Mouse (Mus musculus): ENCODE data around the gene Cdk14. TPM values are rescaled to one million over a fixed set of nuclear protein-coding genes. Genes with fewer than 3 reads are reported as not detected.
A peak's percentile ranks its signal among the peaks of the same experiment; 100 is the strongest.

The Cdk14 gene
- 6.9 and 8.2 TPM in 2 replicates for polyA plus RNA-seq (2012; rRNA removed)

GRCm38 (mm10) chr5:5419992-5420455, at the start of gene Cdk14:
Cdk14 (minus strand) TSS chr5:5420312.
- DNase-seq (ENCODE audit: low spot score) = no peak

- DNase-seq (ENCODE audit: low spot score) = no peak
Observed at GRCm38 (mm10) chr5:5465256-5465655, 45.1 kb upstream of the Cdk14 start.

GRCm38 (mm10) chr5:5431746-5432438, 11.8 kb upstream of the Cdk14 start:
- no peak for DNase-seq (ENCODE audit: low spot score)

- no peak for DNase-seq (ENCODE audit: low spot score)
Observed at GRCm38 (mm10) chr5:5423723-5424171, 3.6 kb upstream of the Cdk14 start.

GRCm38 (mm10) chr5:5423081-5423480, 3.0 kb upstream of the Cdk14 start:
- no peak for DNase-seq (ENCODE audit: low spot score)

- no peak for DNase-seq (ENCODE audit: low spot score)
Observed at GRCm38 (mm10) chr5:5421439-5421838, 1.3 kb upstream of the Cdk14 start.

GRCm38 (mm10) chr5:5419253-5419652, 859 bp downstream of the Cdk14 start:
- no peak for DNase-seq (ENCODE audit: low spot score)

- no peak for DNase-seq (ENCODE audit: low spot score)
Observed at GRCm38 (mm10) chr5:5414835-5415234, 5.3 kb downstream of the Cdk14 start.

GRCm38 (mm10) chr5:5411886-5412285, 8.2 kb downstream of the Cdk14 start:
- DNase-seq (ENCODE audit: low spot score) = no peak

GRCm38 (mm10) chr5:5401986-5402385, 18.1 kb downstream of the Cdk14 start:
- no peak for DNase-seq (ENCODE audit: low spot score)

- no peak for DNase-seq (ENCODE audit: low spot score)
Observed at GRCm38 (mm10) chr5:5392786-5393185, 27.3 kb downstream of the Cdk14 start.

- no peak for DNase-seq (ENCODE audit: low spot score)
Observed at GRCm38 (mm10) chr5:5380731-5381718, 39.1 kb downstream of the Cdk14 start.

GRCm38 (mm10) chr5:5379870-5380730, 40.0 kb downstream of the Cdk14 start:
- peak; percentile 61 for DNase-seq (ENCODE audit: low spot score)

GRCm38 (mm10) chr5:5379501-5379869, 40.6 kb downstream of the Cdk14 start:
- DNase-seq (ENCODE audit: low spot score) = no peak

- DNase-seq (ENCODE audit: low spot score) = no peak
Observed at GRCm38 (mm10) chr5:5374393-5374792, 45.7 kb downstream of the Cdk14 start.

GRCm38 (mm10) chr5:5373541-5373940, 46.6 kb downstream of the Cdk14 start:
- no peak for DNase-seq (ENCODE audit: low spot score)

- no peak for DNase-seq (ENCODE audit: low spot score)
Observed at GRCm38 (mm10) chr5:5372936-5373335, 47.2 kb downstream of the Cdk14 start.

- DNase-seq (ENCODE audit: low spot score) = no peak
Observed at GRCm38 (mm10) chr5:5372354-5372753, 47.8 kb downstream of the Cdk14 start.

GRCm38 (mm10) chr5:5370322-5371082, 49.6 kb downstream of the Cdk14 start:
- DNase-seq (ENCODE audit: low spot score) = no peak

- no peak for DNase-seq (ENCODE audit: low spot score)
Observed at GRCm38 (mm10) chr5:5368389-5369164, 51.5 kb downstream of the Cdk14 start.

All from urinary bladder, adult 2 months (tissue).